Mouse (Mus musculus) hindbrain, embryonic 10.5 days (tissue): ENCODE data around the gene Entpd3. TPM values are rescaled to one million over a fixed set of nuclear protein-coding genes. Genes with fewer than 3 reads are reported as not detected.

Experiments
- polyA plus RNA-seq: library from polyadenylated mRNA; unstranded; fragments of >200 nt; fragmentation: Nextera tagmentation; extraction: Ambion mirVana; gene quantifications from 2 replicates; pipeline ENCODE4 v1.2.1, GENCODE M21; 2016

Gene Entpd3
- polyA plus RNA-seq, 1 experiment from 2014 or later: 0.25 TPM

Other genes with a start within 250 kb of the Entpd3 start
- 0.76 and 0.80 TPM in 2 replicates for gene Myrip, start 238.3 kb upstream of the Entpd3 start, polyA plus RNA-seq
- gene Eif1b, start 47.6 kb upstream of the Entpd3 start, polyA plus RNA-seq: 229 and 249 TPM in 2 replicates
- gene Rpl14, start 31.6 kb downstream of the Entpd3 start, polyA plus RNA-seq: 673 and 781 TPM in 2 replicates